Mouse (Mus musculus) thymus, adult 2 months (tissue): ENCODE measurements around the gene Gpcpd1. TPM values are rescaled to one million over a fixed set of nuclear protein-coding genes. Genes with fewer than 3 reads are reported as not detected.

Experiments used
- DNase-seq: peaks from one replicate; pipeline ENCODE4 v3.0.0; 2021
- H3K27ac ChIP-seq: fragments of 200-500 bp; 2 replicates; pipeline ENCODE4 v1.5.1; 2012; ENCODE audit warnings: low read length, control low read depth; ENCODE audit not compliant: control insufficient read depth, insufficient read depth
- H3K27me3 ChIP-seq: fragments of 200-500 bp; 2 replicates; pipeline ENCODE4 v1.6.1; 2012; ENCODE audit warnings: mild to moderate bottlenecking, low read length, moderate library complexity, mixed read lengths; ENCODE audit not compliant: control insufficient read depth, insufficient read depth
- H3K36me3 ChIP-seq: fragments of 200-500 bp; 2 replicates; pipeline ENCODE4 v1.6.1; 2012; ENCODE audit warnings: mild to moderate bottlenecking, low read length, moderate library complexity; ENCODE audit not compliant: control insufficient read depth, insufficient read depth
- H3K4me1 ChIP-seq: fragments of 200-500 bp; replicated peaks from 2 replicates; pipeline ENCODE4 v1.6.1; 2012; ENCODE audit warnings: low read length; ENCODE audit not compliant: control insufficient read depth, insufficient read depth
- H3K4me3 ChIP-seq: fragments of 200-500 bp; 2 replicates; pipeline ENCODE4 v1.5.1; 2012; ENCODE audit warnings: mild to moderate bottlenecking, low read length, control low read depth, moderate library complexity; ENCODE audit not compliant: control insufficient read depth, insufficient read depth
- CTCF ChIP-seq: fragments of 200-500 bp; IDR thresholded peaks from 2 replicates; pipeline ENCODE4 v1.5.1; 2012; ENCODE audit warnings: mild to moderate bottlenecking, control low read depth, low read length, moderate library complexity, borderline replicate concordance; ENCODE audit not compliant: control insufficient read depth, poor library complexity, insufficient read depth; ENCODE audit errors: extremely low read depth
- POLR2A ChIP-seq: fragments of 200-500 bp; IDR thresholded peaks from 2 replicates; pipeline ENCODE4 v1.6.1; 2012; ENCODE audit warnings: mild to moderate bottlenecking, low read length, control low read depth, moderate library complexity; ENCODE audit not compliant: control insufficient read depth, poor library complexity, insufficient read depth; ENCODE audit errors: extremely low read depth
- WGBS: fragments of 180-500 bp; shearing (Covaris S2); methylation state at CpG from one replicate; pipeline ENCODE4 v1.1.7; 2018; 5-methylcytosine and 5-hydroxymethylcytosine counted together
- polyA plus RNA-seq: library from polyadenylated mRNA; depleted of rRNA; stranded (reverse); fragments of >200 nt; gene quantifications from 2 replicates; pipeline ENCODE4 v1.2.3, GENCODE M21; 2012

Gene Gpcpd1
- polyA plus RNA-seq, 1 experiment, result 13.9 TPM

GRCm38 (mm10) chr2:132571301-132571700 is 16.2 kb downstream of the Gpcpd1 start:
- no peak for DNase-seq

GRCm38 (mm10) chr2:132570869-132571268 is 16.7 kb downstream of the Gpcpd1 start:
- Histone ChIP-seq H3K27me3 (no peaks in the 10 kb centered on the region), H3K36me3 (peaks cover 43% of the 10 kb centered on the region)
- TF ChIP-seq POLR2A (no peak), CTCF (no peak)

More at GRCm38 (mm10) chr2:132571301-132571700, 16.2 kb downstream of the Gpcpd1 start:
- 99% methylated on average over 2 of the region's 2 CpGs for WGBS
- H3K4me3 ChIP-seq, result no peak overlapping the region
- TF ChIP-seq CTCF, result no peak
- no peak for TF ChIP-seq POLR2A
- no peaks in the 10 kb centered on the region for H3K27me3 ChIP-seq
- H3K36me3 ChIP-seq, result peaks cover 39% of the 10 kb centered on the region
- H3K27ac ChIP-seq, result no peak overlapping the region
- H3K4me1 ChIP-seq, result peaks cover 6% of the 10 kb centered on the region

GRCm38 (mm10) chr2:132569686-132570085 is 17.8 kb downstream of the Gpcpd1 start:
- H3K4me1 ChIP-seq, result no peaks in the 10 kb centered on the region
- peaks cover 55% of the 10 kb centered on the region for H3K36me3 ChIP-seq
- H3K27ac ChIP-seq, result no peak overlapping the region
- TF ChIP-seq CTCF (no peak), POLR2A (no peak)
- H3K4me3 ChIP-seq, result no peak overlapping the region
- DNase-seq, result no peak
- WGBS, result 97% methylated on average over 6 of the region's 6 CpGs
- no peaks in the 10 kb centered on the region for H3K27me3 ChIP-seq

More at GRCm38 (mm10) chr2:132570869-132571268, 16.7 kb downstream of the Gpcpd1 start:
- Histone ChIP-seq H3K4me1 (peaks cover 6% of the 10 kb centered on the region), H3K27ac (no peak overlapping the region), H3K4me3 (no peak overlapping the region)
- no peak for DNase-seq

- 84% methylated on average over 2 of the region's 2 CpGs for WGBS
- TF ChIP-seq CTCF (no peak), POLR2A (no peak)
Observed at GRCm38 (mm10) chr2:132567414-132567813, 20.1 kb downstream of the Gpcpd1 start.

GRCm38 (mm10) chr2:132561860-132562259 is 25.7 kb downstream of the Gpcpd1 start:
- Histone ChIP-seq H3K27ac (no peak overlapping the region), H3K4me1 (no peaks in the 10 kb centered on the region), H3K4me3 (no peak overlapping the region), H3K27me3 (no peaks in the 10 kb centered on the region), H3K36me3 (peaks cover 56% of the 10 kb centered on the region)
- 99% methylated on average over 4 of the region's 4 CpGs for WGBS
- no peak for DNase-seq
- no peak for TF ChIP-seq CTCF
- no peak for TF ChIP-seq POLR2A

More at GRCm38 (mm10) chr2:132567414-132567813, 20.1 kb downstream of the Gpcpd1 start:
- H3K4me3 ChIP-seq, result no peak overlapping the region
- no peaks in the 10 kb centered on the region for H3K27me3 ChIP-seq
- no peaks in the 10 kb centered on the region for H3K4me1 ChIP-seq
- DNase-seq, result no peak
- H3K27ac ChIP-seq, result no peak overlapping the region
- peaks cover 77% of the 10 kb centered on the region for H3K36me3 ChIP-seq

GRCm38 (mm10) chr2:132527864-132528263 is 59.7 kb downstream of the Gpcpd1 start:
- H3K4me1 ChIP-seq, result no peaks in the 10 kb centered on the region
- 37% methylated on average over 1 of the region's 1 CpGs for WGBS
- H3K4me3 ChIP-seq, result no peak overlapping the region
- TF ChIP-seq POLR2A (no peak), CTCF (no peak)
- H3K27me3 ChIP-seq, result no peaks in the 10 kb centered on the region
- H3K36me3 ChIP-seq, result peaks cover 34% of the 10 kb centered on the region
- no peak for DNase-seq
- no peak overlapping the region for H3K27ac ChIP-seq
